Mouse (Mus musculus) stomach, embryonic 15.5 days (tissue): ENCODE data around the gene Tmem44. TPM values are rescaled to one million over a fixed set of nuclear protein-coding genes. Genes with fewer than 3 reads are reported as not detected.

Experiments
- ATAC-seq: fragments of 200-750 bp; cut with Nextera tagmentation; 2 replicates; pipeline ENCODE4 v1.8.0; 2017; ENCODE audit warnings: low read depth, moderate number of reproducible peaks, moderate TSS enrichment; ENCODE audit not compliant: insufficient read depth, low FRiP score
- H3K27ac ChIP-seq: fragments of 300-500 bp; sonication (generic); 2 replicates; pipeline ENCODE4 v1.5.1; 2015; ENCODE audit warnings: mild to moderate bottlenecking, inconsistent platforms
- H3K27me3 ChIP-seq: fragments of 300-500 bp; sonication (generic); replicated peaks from 2 replicates; pipeline ENCODE4 v1.6.1; 2015; ENCODE audit warnings: inconsistent platforms
- H3K36me3 ChIP-seq: fragments of 300-500 bp; sonication (generic); 2 replicates; pipeline ENCODE4 v1.6.1; 2015; ENCODE audit warnings: inconsistent platforms
- H3K4me1 ChIP-seq: fragments of 300-500 bp; sonication (generic); 2 replicates; pipeline ENCODE4 v1.6.1; 2015; ENCODE audit warnings: inconsistent platforms
- H3K4me2 ChIP-seq: fragments of 300-500 bp; sonication (generic); 2 replicates; pipeline ENCODE4 v1.6.1; 2015; ENCODE audit warnings: mild to moderate bottlenecking, inconsistent platforms
- H3K4me3 ChIP-seq: fragments of 300-500 bp; sonication (generic); replicated peaks from 2 replicates; pipeline ENCODE4 v1.5.1; 2015; ENCODE audit warnings: inconsistent platforms
- H3K9ac ChIP-seq: fragments of 300-500 bp; sonication (generic); 2 replicates; pipeline ENCODE4 v1.6.1; 2015; ENCODE audit warnings: inconsistent platforms
- H3K9me3 ChIP-seq: fragments of 300-500 bp; sonication (generic); 2 replicates; pipeline ENCODE4 v1.6.1; 2016; ENCODE audit warnings: inconsistent platforms
- whole genome bisulfite sequencing: fragments of 180-500 bp; shearing (Covaris S2); methylation state at CpG from one replicate; pipeline ENCODE4 v1.1.7; 2015; 5-methylcytosine and 5-hydroxymethylcytosine counted together
- polyA plus RNA-seq: library from polyadenylated mRNA; unstranded; fragments of >200 nt; fragmentation: Nextera tagmentation; extraction: Ambion mirVana; gene quantifications from 2 replicates; pipeline ENCODE4 v1.2.1, GENCODE M21; 2015

Gene Tmem44
- polyA plus RNA-seq, 1 experiment from 2014 or later = 11.7 TPM

DNA sequence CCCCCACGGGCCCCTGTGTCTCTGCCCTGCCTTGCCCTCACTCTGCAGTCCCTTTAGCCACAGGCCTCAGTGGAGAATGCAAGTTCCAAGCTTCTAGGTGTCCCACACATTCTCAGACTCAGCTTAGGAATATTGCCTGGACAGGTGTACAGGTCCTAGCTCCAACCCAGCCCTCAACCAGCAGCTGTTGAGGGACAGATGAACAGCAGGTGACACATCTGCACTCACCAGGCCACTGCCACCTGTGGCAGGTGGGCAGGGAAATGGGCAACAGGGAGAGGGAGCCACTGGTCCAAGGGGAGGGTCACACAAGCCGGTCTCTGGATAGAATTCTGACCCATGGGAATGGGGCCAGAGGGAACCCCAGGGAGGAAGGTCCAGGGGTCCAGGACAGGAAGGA lies 22.8 kb downstream of the Tmem44 start:
- 0 out of 2 replicates have a peak, but pooled peaks cover 3% of the 10 kb centered on the region for H3K36me3 ChIP-seq
- H3K9ac ChIP-seq = no peak overlapping the region
- no peaks in the 10 kb centered on the region for H3K9me3 ChIP-seq
- no peak overlapping the region for H3K27ac ChIP-seq
- ATAC-seq = no peak
- 68% methylated on average over 2 of the region's 2 CpGs for WGBS
- H3K4me3 ChIP-seq = no peak overlapping the region
- H3K4me2 ChIP-seq = no peak overlapping the region
- no peaks in the 10 kb centered on the region for H3K27me3 ChIP-seq
- H3K4me1 ChIP-seq = no peaks in the 10 kb centered on the region

GRCm38 (mm10) chr16:30525756-30526155 lies 24.9 kb downstream of the Tmem44 start:
- no peak overlapping the region for H3K9ac ChIP-seq
- ATAC-seq = no peak
- H3K9me3 ChIP-seq = no peaks in the 10 kb centered on the region
- no peak overlapping the region for H3K4me3 ChIP-seq
- H3K4me2 ChIP-seq = no peak overlapping the region
- no peak overlapping the region for H3K27ac ChIP-seq
- H3K27me3 ChIP-seq = no peaks in the 10 kb centered on the region
- H3K36me3 ChIP-seq = 0 out of 2 replicates have a peak, but pooled peaks cover 3% of the 10 kb centered on the region
- WGBS = 74% methylated on average over 14 of the region's 14 CpGs
- H3K4me1 ChIP-seq = no peaks in the 10 kb centered on the region

DNA sequence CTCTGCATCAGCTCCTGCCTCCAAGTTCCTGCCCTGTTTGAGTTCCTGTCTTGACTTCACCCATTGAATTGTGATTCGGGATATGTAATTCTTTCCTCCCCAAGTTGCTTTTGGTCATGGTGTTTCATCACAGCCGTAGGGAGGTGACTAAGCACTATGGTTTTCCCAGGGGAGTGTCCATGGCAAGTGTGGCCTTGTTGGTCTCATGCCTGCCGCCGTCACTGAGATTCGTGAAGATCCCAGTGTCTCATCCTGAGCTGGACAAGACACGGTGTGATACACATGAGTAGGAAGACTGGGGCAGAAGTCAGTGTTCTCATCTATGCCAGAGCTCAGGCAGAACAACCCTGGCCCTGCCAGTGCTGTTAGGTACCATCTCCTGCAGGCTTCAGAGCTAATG lies 26.2 kb downstream of the Tmem44 start:
- no peak overlapping the region for H3K27ac ChIP-seq
- H3K36me3 ChIP-seq = 0 out of 2 replicates have a peak, but pooled peaks cover 3% of the 10 kb centered on the region
- 89% methylated on average over 6 of the region's 6 CpGs for WGBS
- H3K4me2 ChIP-seq = no peak overlapping the region
- H3K4me3 ChIP-seq = no peak overlapping the region
- ATAC-seq = no peak
- no peak overlapping the region for H3K9ac ChIP-seq
- no peaks in the 10 kb centered on the region for H3K9me3 ChIP-seq
- no peaks in the 10 kb centered on the region for H3K27me3 ChIP-seq
- peaks cover under 1% of the 10 kb centered on the region; the same call in 1 of the 2 replicates for H3K4me1 ChIP-seq

DNA sequence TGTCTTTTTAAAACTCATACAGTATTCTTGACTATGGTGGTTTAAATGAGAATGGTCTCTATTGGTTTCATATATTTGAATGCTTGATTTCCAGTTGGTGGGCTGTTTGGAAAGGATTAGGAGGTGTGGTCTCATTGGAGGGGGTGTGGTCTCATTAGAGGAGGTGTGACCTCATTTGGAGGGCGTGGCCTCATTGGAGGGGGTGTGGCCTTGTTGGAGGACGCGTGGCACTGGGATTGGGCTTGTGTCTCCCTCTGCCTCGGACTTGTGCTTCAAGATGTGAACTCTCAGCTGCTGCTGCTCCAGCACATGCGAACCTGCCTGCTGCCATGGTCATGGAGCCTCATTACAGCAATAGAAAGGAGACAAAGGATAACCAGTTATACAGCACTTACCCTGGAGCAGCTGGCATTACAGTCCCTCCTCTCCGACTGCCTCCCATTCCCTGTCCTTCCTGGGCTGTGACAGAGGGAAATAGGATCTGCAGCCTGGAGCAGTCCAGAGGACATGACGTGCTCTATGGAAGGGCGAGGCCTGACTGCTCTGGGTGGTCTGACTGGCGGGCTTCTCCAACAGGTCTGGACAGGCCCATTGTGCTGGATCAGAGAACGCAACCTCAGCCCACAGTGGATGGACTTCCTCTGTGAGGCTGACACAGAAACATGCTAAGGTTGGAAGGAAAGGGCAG lies 28.2 kb downstream of the Tmem44 start:
- Histone ChIP-seq H3K9ac (no peak overlapping the region), H3K27ac (no peak overlapping the region), H3K4me1 (peaks cover 12% of the 10 kb centered on the region), H3K9me3 (no peaks in the 10 kb centered on the region), H3K4me3 (no peak overlapping the region), H3K4me2 (no peak overlapping the region), H3K36me3 (no peaks in the 10 kb centered on the region), H3K27me3 (no peaks in the 10 kb centered on the region)
- WGBS = 70% methylated on average over 10 of the region's 10 CpGs
- no peak for ATAC-seq

GRCm38 (mm10) chr16:30521147-30521546 lies 29.5 kb downstream of the Tmem44 start:
- 63% methylated on average over 3 of the region's 3 CpGs for WGBS
- ATAC-seq = no peak
- H3K36me3 ChIP-seq = no peaks in the 10 kb centered on the region

DNA sequence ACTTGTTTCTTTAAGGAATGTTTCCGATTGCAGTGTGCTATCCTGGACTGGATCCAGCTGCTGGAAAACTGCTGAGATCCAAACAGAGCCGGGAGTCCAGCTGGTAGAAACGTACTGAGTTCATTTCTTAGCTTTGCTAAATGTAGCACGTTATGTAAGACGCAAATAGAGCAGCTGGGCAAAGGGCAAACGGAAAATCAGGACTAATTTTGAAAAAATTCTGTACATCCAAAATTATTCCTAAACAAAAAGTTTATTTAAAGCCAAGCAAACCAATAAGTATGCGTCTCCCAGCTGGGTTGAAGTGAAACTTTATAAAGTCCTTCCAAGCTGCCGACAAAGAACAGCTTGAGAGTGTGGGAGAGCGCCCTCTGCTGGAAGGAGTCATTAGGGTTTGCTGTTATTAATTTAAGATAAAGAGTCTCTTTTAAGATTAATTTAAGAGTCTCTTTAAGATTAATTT lies 30.2 kb downstream of the Tmem44 start:
- Histone ChIP-seq H3K36me3 (no peaks in the 10 kb centered on the region), H3K9me3 (no peaks in the 10 kb centered on the region), H3K9ac (no peak overlapping the region), H3K4me2 (peak overlapping the region; percentile 44), H3K4me1 (peaks cover 12% of the 10 kb centered on the region), H3K27ac (peak overlapping the region; percentile 41; the same call in 1 of the 2 replicates), H3K27me3 (no peaks in the 10 kb centered on the region), H3K4me3 (peak overlapping the region; percentile 19; the same call in 1 of the 2 replicates)
- ATAC-seq = no peak
- 11% methylated on average over 9 of the region's 9 CpGs for WGBS

More at GRCm38 (mm10) chr16:30521147-30521546, 29.5 kb downstream of the Tmem44 start:
- Histone ChIP-seq H3K9me3 (no peaks in the 10 kb centered on the region), H3K9ac (no peak overlapping the region), H3K4me1 (peaks cover 12% of the 10 kb centered on the region), H3K4me3 (no peak overlapping the region), H3K27me3 (no peaks in the 10 kb centered on the region), H3K4me2 (no peak overlapping the region), H3K27ac (no peak overlapping the region)

DNA sequence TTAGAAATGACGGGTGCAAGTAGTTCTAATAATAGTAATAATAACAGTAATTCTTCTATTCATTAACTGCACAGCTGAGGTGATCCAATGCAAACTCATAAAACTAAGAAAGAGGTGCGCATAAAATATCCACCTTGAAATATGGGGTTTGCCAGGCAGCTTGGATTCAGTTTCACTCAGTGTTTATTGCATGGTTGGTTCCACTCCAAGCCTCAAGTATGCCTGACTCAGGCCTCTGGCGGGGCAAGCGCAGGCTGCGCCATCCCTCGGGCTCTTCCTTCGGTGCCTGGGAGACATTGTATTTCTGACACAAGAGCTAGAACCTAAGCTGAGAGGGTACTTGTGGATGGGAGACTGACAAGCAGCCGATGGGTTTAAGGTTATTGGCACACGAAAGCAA lies 32.0 kb downstream of the Tmem44 start:
- Histone ChIP-seq H3K9ac (no peak overlapping the region), H3K36me3 (no peaks in the 10 kb centered on the region), H3K4me2 (no peak overlapping the region), H3K27me3 (no peaks in the 10 kb centered on the region), H3K27ac (no peak overlapping the region), H3K4me3 (no peak overlapping the region), H3K9me3 (no peaks in the 10 kb centered on the region), H3K4me1 (peaks cover 12% of the 10 kb centered on the region)
- 75% methylated on average over 9 of the region's 9 CpGs for WGBS
- no peak for ATAC-seq

DNA sequence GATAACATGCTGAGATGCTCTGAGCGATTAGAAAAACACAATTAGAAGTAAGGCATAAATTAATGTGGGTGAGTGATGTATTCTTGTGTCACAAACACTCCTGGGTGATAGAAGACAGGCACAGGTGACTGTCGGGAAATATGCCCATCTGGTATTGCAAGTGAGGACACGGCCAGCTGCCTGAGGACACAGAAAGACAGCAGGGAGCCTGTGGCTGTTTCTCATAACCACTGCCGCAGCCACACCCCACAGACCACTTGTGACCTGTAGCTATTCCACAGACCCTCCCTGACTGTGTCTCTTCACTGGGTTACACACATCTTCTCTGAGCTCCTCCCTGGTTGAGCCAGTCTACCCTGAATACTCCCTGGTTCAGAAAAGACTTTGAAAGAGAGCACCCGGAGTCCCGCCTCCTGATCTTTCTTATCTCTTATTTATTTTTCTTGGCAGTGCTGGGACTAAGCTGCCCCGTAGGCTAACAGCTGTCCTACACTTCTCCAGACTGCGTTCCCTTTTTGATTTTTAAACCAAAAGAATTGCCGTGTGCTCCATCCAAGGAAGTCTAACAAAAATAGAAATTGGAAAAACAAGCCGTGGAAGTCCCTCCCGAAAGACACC lies 32.9 kb downstream of the Tmem44 start:
- Histone ChIP-seq H3K9me3 (no peaks in the 10 kb centered on the region), H3K27me3 (no peaks in the 10 kb centered on the region), H3K36me3 (no peaks in the 10 kb centered on the region), H3K4me3 (no peak overlapping the region), H3K4me1 (peaks cover 17% of the 10 kb centered on the region), H3K27ac (peak overlapping the region; percentile 42; the same call in 1 of the 2 replicates), H3K4me2 (peak overlapping the region; percentile 9; the same call in 1 of the 2 replicates), H3K9ac (no peak overlapping the region)
- ATAC-seq = no peak
- WGBS = 33% methylated on average over 11 of the region's 11 CpGs

DNA sequence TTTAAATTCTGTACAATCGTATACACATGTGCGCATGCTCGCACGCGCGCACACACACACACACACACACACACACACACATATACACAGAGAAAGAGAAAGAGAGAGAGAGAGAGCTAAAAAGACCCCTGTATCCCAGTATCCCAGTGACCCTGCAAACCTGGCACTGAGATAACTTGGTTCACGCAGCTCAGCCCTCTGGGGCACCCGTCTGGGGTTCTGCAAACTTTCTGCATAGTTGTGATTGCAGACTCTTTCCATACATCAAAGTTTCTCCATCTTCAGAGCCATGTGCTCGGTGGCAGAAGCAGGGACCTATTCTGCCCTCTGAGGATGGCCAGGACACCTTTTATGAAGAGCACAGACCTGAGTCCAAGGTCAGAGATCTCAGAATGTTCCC lies 33.6 kb downstream of the Tmem44 start:
- no peak overlapping the region for H3K4me3 ChIP-seq
- H3K4me2 ChIP-seq = no peak overlapping the region
- no peaks in the 10 kb centered on the region for H3K27me3 ChIP-seq
- 89% methylated on average over 9 of the region's 9 CpGs for WGBS
- peaks cover 25% of the 10 kb centered on the region for H3K4me1 ChIP-seq
- H3K9me3 ChIP-seq = no peaks in the 10 kb centered on the region
- H3K9ac ChIP-seq = no peak overlapping the region
- no peaks in the 10 kb centered on the region for H3K36me3 ChIP-seq
- no peak overlapping the region for H3K27ac ChIP-seq
- ATAC-seq = no peak

GRCm38 (mm10) chr16:30515418-30515817 lies 35.2 kb downstream of the Tmem44 start:
- H3K4me3 ChIP-seq = no peak overlapping the region
- 72% methylated on average over 12 of the region's 12 CpGs for WGBS

DNA sequence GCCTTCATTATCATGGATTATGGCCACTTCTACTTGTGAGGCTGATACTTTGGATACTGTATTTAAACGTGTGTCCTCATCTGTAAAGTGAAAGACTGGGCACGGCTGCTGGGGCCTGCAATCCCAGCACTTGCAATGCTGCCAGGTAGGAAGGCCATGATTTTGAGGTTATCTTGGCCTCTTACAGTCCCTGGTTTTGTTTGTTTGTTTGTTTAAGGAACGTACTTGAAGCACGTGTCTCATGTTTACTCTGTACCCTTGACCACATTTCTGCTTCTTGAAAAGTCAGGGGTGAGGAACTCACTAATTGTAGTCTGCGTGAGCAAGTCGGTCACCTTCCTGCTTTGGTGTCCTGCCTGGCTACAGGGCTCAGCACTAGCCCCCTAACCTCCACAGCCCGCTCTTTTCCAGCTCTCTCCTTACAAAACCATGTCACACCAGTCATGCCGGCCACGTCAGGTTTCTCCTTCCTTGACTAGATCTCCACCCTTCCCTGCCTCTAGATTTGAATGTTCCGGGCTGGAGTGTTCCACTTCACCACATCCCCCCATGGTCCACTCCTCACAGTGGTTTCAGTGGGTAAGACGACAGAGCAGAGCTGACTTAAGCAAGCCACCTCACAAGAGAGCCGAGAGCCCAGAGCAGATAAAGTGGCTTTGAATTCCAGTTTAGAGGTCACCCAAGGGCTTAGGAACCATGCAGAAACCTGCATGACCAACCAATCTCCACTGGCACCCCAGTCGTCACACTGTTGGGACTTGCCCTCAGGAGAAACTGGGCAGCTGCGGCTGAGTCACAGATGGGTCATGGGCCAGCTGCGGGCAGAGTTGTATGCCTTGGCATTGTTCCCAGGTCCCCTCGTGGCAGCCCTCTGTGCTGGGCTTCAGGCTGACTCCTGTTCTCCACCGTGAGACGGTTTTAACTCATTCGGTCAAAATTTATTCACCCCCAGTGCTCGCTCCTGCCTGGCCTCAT lies 37.3 kb downstream of the Tmem44 start:
- WGBS = 66% methylated on average over 20 of the region's 20 CpGs
- H3K27ac ChIP-seq = peak overlapping the region; percentile 54

More at GRCm38 (mm10) chr16:30515418-30515817, 35.2 kb downstream of the Tmem44 start:
- no peak overlapping the region for H3K9ac ChIP-seq
- no peak overlapping the region for H3K27ac ChIP-seq
- H3K27me3 ChIP-seq = no peaks in the 10 kb centered on the region
- H3K4me2 ChIP-seq = no peak overlapping the region
- H3K4me1 ChIP-seq = peaks cover 34% of the 10 kb centered on the region
- no peak for ATAC-seq
- H3K9me3 ChIP-seq = no peaks in the 10 kb centered on the region
- no peaks in the 10 kb centered on the region for H3K36me3 ChIP-seq

More for the DNA sequence above, 37.3 kb downstream of the Tmem44 start:
- Histone ChIP-seq H3K9me3 (no peaks in the 10 kb centered on the region), H3K4me1 (peaks cover 31% of the 10 kb centered on the region), H3K36me3 (no peaks in the 10 kb centered on the region), H3K4me2 (no peak overlapping the region), H3K27me3 (no peaks in the 10 kb centered on the region), H3K9ac (no peak overlapping the region), H3K4me3 (no peak overlapping the region)
- peak; percentile 41 for ATAC-seq
